Mouse (Mus musculus) frontal cortex, adult (tissue): ENCODE measurements around the gene Gm21903.
"Not testable (repeated sequence)": the region's sequence is repeated elsewhere in the genome, so short reads cannot be mapped to it uniquely, and the experiment has no call there.

ENCODE experiments used
- ATAC-seq: cut with Nextera tagmentation; 2 replicates; pipeline ENCODE4 v1.9.2; 2017; ENCODE audit warnings: mild to moderate bottlenecking, moderate library complexity, mixed read lengths; ENCODE audit not compliant: low TSS enrichment

Gene Gm21903

GRCm38 (mm10) chr17:39043241-39043640, at the start of gene Gm21903:
Gene Gm21903, minus strand, starts transcription at chr17:39043341.
- ATAC-seq: no peak

GRCm38 (mm10) chr17:39076937-39077336, 33.8 kb upstream of the Gm21903 start, which contains the start of gene Esp23:
Gene Esp23, minus strand, starts transcription at chr17:39077037.
- ATAC-seq: no peak

- ATAC-seq: no peak
Observed at GRCm38 (mm10) chr17:39063641-39064040, 20.5 kb upstream of the Gm21903 start.

- not testable (repeated sequence) for ATAC-seq
Observed at GRCm38 (mm10) chr17:39036395-39036794, 6.7 kb downstream of the Gm21903 start, which contains the start of gene Esp24. Gene Esp24, plus strand, starts transcription at chr17:39036695.

GRCm38 (mm10) chr17:39017184-39017583, 26.0 kb downstream of the Gm21903 start:
- ATAC-seq: no peak

- no peak for ATAC-seq
Observed at GRCm38 (mm10) chr17:39010675-39011638, 32.2 kb downstream of the Gm21903 start.

GRCm38 (mm10) chr17:39009846-39010245, 33.3 kb downstream of the Gm21903 start:
- no peak for ATAC-seq
